Mouse (Mus musculus): ENCODE measurements at regions not wholly inside any gene's neighbourhood (a gene's known extent, or its start where the extent isn't known, plus 50 kb on each side); places are given as distances from the start of the nearest gene placed in this dataset.

DNA sequence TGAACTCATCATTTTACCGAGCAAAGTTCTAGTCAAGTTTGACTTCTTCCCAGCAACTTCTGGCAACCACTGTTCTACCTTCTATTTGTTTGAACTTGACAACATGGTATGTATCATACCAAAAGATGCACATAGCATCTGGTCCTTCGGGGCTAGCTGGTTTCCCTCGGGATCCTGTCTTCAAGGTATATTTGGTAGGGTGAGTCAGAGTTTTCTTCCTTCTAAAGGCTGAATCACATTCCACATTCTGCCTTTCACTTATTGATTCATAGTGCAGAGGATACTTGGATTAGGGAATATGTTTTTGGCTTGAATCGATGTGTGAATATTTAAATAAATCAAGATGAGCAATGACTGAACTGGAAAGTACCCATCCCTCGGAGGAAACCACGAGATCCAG, 789.9 kb downstream of the Nr2f2 start:
- ATAC-seq (ENCODE audit: low TSS enrichment): no peak

DNA sequence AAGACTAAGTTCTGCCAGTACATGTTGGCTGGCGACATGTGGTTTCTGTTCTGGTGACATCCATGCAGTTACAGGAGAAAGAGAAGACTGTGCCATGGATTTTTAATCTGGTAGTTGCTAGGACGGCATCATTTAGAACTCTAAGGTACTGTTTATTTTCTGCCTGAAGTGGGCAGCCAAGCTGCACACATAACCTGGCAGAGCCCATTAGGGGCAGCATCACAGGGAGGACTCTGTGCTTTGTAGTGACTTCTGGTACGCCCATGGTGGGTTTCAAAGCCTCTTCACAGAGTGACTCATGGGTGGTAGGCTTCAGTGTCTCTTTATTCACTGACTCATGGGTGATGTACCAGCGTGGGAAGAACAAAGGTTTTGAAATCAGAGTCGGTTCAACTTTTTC, 792.8 kb downstream of the Nr2f2 start:
- no peak for ATAC-seq (ENCODE audit: low TSS enrichment)

DNA sequence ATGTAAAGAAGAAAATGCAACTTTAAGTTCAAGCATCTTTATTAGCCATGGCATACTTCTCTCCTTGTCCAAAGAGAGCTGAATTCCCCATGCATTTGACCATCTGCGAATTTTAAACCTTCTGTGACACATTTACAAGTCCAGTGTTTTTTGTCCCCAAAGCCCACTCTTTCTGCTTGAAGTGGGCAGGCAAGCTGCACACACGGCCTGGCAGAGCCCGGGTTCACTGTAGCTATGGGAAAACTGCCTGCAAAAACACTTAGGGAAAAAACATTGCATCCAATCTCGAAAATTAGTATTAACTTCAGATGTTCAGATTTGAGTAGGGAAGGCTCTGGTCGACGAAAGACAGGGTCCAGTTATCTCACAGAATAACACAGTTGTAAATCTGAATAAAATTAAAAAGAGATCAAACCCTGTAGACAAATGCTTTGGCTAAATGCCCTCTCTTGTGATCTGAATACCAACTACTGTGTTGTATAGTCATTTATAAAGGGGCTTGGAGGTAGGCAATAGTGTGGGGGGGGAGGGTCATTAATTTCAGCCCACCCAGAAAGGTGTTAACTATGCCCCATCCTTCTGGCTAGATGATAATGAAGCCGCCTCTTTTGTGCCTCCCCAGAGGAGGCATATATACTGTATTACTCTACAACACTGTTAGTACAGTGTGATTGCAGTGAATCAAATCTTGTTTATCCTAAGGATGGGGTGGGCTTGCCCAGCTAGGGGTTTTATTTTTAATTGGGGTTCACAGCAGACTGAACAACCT, 793.7 kb downstream of the Nr2f2 start:
- no peak for ATAC-seq (ENCODE audit: low TSS enrichment)

DNA sequence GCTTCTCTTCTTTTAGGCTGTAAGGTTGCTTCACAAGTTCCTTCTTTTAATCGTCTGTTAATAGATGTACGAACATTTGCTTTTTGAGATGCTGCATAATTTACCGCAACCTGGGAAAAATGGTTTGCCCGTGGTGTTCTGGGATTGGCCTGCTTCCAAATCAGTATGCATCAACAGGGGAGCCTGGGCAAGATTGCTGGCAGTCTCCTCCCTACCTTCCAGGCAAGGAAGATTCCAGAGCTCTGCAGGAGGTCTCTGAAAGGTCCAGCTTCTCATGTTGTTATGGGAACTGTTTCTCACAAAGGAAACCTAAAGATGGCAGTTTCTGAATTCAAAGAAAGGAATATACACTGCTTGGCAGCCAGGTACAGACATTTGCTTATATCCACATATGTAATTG, 799.6 kb downstream of the Nr2f2 start:
- no peak for ATAC-seq (ENCODE audit: low TSS enrichment)

GRCm38 (mm10) chr7:69564432-69564831, 802.1 kb downstream of the Nr2f2 start:
- ATAC-seq (ENCODE audit: low TSS enrichment): no peak

DNA sequence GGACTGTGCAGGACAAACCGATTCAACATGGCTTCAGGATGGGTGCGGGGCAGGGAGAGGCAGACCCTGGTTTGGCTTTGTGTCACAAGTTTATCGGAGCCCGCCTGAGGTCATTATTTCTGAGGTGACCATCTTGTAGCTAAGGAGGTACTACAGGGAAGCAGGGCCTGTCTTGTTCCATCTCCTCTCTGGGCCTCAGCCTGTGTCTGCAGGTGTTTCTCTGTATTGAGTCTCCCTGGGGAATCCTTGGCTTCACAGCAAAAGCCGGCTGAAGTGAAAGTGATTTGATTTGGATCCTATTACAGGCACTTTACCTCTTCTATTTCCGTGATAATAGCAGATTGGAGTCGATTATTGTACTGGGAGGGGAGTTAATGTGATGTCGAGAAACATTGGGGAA, 805.7 kb upstream of the Arrdc4 start:
- no peak for ATAC-seq (ENCODE audit: low TSS enrichment)

DNA sequence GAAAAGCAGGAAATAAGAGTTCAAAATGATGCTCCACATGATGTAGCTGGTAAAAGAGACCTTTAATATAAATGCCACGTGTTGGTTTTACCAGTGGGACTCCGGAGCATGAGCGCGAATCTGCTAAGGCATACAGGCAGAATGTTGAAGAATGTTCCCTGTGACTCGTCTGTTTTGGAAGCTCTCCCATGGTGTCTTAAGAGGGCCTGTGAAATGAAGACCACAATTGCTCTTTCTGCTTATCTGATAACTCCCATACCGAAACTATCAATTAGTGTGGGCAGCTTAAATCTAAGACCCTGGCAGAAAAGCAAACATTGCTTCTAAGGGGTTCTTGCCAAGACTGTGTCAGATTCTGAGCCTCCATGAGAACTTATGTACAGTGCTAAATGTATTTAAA, 804.9 kb upstream of the Arrdc4 start:
- no peak for ATAC-seq (ENCODE audit: low TSS enrichment)

DNA sequence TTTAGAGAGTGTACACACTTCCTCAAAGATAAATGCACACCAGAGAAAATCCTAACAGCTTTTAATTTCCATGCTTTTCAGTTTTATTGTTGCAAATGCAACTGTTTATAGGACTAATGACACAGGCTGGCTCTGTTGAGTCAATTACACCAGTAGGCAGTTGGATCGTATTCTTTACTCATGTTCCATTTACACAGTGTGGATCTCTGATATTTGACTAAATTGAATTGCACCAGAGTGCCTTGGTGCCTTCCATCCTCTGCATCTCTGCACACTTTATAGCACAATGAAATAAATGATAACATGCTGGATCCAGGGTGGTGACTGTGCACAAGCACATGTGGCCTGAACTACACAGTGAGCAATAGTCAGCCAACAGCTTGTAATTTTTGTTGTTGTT, 787.0 kb upstream of the Arrdc4 start:
- ATAC-seq (ENCODE audit: low TSS enrichment): no peak

DNA sequence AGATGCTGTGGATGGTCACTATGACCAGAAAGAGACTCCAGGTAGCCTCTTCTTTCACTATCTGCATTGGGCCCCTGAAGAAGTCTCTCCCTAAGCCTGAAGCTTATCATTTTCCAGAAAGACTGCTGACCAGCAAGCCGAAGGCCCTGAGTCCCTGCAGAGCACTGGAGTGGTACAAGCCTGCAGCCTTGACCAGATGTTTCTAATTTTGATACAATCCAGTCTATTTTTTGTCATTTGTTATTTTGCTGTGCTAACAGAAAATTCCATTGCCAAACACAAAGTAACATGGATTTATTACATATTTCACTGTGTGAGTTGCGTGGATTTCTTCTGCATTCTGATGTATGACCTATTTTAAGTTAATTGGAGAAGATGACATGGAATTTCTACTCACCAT, 764.9 kb upstream of the Arrdc4 start:
- ATAC-seq (ENCODE audit: low TSS enrichment): no peak

DNA sequence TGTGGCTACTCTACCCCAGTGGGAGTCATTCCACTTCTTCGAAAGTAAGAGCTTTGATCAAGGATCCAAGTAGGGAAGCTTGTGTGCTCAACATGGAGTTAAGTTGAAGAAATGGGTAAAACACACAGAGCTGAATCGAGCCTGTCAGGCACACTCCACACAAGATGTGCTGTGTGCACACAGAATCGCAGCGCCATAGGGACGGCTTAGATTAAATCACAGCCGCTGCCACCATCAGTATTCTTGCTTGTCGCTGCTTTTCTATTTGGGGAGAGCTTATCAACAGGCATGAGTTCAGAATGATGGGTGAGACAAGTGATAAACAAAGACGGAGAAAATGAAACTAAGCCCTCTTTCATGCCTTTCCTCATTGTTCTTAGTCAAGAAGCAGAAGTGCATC, 761.3 kb upstream of the Arrdc4 start:
- peak; percentile 86 for ATAC-seq (ENCODE audit: low TSS enrichment)

GRCm38 (mm10) chr7:69493062-69493930, 744.3 kb upstream of the Arrdc4 start:
- ATAC-seq (ENCODE audit: low TSS enrichment): 0 out of 2 replicates have a peak, but pooled peaks have one; percentile 31

- peak; percentile 92 for ATAC-seq (ENCODE audit: low TSS enrichment)
Measured at GRCm38 (mm10) chr7:69490566-69491466, 741.8 kb upstream of the Arrdc4 start.

- no peak for ATAC-seq (ENCODE audit: low TSS enrichment)
Measured at GRCm38 (mm10) chr7:69488630-69489029, 739.6 kb upstream of the Arrdc4 start.

GRCm38 (mm10) chr7:69487111-69487510, 738.1 kb upstream of the Arrdc4 start:
- no peak for ATAC-seq (ENCODE audit: low TSS enrichment)

DNA sequence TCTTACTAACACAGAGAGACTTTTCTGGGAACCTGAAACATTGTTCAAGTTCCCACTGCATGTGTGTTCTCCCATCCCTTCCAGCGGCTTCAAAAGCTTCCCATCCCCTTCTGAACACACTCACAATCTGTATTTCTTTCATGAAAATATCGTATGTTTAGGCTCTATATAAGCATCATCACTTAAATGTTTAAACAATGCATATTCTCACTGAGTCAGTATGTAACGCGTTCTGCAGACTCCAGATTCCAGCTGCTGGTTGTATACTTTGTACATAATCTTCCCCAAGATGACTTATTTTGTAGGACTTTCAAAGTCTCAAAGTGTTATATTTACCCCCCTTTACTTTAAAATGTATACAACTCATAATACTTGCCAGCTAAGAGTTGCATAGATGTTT, 735.5 kb upstream of the Arrdc4 start:
- no peak for ATAC-seq (ENCODE audit: low TSS enrichment)
